Mouse (Mus musculus) ovary, adult 18-20 months (tissue): ENCODE results near the gene Tmem140.
A peak's percentile ranks its signal among the peaks of the same experiment; 100 is the strongest.

Experiments used
- DNase-seq: peaks from one replicate; pipeline ENCODE4 v3.0.0; 2022; ENCODE audit warnings: low spot score, mixed read lengths

Tmem140 gene

DNA sequence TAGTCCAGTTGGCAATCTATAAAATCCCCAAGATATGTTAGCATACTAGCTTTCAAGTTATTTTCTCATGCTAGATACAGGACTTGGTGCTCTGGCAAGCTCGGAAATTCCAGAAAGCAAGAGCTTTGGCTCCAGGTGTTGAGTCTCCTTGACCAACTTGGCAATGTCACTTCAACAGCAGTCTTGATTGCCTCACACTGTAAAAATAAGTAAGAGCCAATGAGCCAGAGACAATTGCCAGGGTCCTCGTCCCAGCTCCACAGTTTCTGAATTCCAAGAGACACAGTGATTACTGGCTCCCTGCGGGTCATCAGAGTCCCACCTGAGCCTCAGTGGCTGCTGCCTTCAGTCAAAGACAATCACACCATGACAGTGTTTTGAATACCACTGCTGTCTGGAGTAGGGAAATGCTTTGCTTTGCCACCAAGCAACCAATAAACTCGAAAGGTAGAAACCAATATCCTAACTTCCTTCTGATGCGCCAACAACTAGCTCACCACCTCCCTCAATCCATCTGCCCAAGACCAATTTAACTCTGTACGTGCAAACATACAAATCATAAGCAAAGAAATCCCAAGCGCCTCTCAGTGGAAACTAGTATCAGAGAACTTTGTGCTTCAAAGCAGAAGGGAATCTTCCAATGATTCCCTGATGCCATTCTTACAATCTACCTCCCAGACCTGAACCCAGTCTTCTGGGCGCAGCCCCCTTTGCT is 46.8 kb downstream of the Tmem140 start:
- no peak for DNase-seq

DNA sequence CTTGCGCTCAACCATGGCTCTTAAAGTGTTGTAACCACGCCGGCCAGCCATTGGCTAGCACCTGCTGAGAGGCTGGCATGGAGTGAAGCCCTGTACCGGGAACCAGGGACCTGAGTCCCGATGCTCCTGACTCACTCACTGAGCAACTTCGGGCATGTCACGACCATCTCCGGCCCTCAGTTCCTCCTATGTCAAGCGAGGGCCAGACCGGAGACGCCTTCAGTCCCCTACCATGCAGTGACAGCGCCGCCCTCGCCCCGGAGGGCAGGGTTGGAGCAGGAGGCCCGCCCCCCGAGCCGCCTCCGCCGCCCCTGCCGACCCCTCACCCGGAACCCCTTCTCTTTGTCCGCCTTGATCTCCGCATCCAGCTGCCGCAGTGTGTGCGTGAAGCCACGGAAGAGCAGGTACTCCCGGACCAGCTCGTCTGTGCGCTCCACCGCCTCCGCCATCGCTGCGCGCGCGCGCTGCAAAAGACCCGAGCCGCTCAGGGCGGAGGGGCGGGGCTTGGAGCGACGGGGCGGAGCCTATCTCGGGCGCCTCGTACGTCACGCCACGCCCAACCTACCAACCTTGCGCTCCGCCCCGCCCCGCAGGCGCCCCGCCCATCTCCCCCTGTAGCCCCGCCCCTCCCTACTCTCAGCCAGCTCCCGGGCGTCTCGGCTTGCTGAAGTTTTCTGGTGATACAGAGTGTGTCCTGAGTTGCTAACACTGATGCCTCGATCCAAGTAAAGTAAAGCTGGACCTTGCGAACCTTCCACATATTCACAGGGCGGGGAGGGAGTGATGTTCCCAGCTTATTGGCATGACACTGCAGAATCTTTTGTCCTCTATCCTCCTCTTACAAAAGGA is 47.6 kb downstream of the Tmem140 start, which contains the start of gene Wdr91:
TSS of gene Wdr91 (minus strand) at position 506 of the 849 bp plus-strand sequence.
- DNase-seq = peak; percentile 82

DNA sequence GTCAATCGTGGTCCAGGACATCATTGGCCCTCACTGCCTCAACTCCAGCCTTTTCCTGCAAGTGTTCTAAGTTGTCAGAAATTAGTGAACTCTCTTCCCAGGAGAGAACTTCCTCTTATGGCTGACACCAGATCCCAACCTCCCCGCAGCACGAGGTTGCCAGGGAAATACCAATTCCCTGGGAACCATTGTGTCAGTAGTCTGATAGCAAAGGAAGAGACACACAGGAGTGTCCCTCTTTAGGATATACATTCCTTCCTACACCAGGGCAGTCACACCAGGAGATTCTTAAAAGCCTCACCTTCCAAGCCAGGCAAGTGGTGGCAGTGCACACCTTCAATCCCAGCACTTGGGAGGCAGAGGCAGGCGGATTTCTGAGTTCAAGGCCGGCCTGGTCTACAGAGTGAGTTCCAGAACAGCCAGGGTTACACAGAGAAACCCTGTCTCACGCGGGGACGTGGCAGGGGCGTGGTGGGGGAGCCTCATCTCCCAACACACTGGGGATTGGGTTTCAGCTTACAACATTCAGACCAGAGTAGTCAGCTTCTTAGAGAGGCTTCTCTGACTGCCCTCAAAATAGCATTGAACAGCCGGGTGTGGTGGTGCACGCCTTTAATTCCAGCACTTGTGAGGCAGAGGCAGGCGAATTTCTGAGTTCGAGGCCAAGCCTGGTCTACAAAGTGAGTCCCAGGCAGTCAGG is 50.5 kb downstream of the Tmem140 start:
- no peak for DNase-seq

DNA sequence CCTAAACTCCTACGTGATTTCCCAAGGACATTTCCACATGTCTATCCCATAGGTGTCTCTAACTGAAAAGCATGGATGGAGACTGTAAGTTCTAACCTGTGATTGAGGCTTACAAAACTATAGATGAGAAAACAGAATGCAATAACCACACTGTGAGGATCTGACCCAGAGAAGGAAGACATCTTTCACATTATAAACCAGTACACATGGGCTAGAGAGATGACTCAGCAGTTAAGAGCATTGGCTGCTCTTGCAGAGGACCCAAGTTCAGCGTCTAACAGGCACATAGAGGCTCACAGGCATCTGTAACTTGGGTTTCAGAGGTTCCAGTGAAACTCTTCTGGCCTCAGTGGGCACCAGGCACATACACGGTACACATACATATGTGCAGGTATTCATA is 51.5 kb downstream of the Tmem140 start:
- no peak for DNase-seq

DNA sequence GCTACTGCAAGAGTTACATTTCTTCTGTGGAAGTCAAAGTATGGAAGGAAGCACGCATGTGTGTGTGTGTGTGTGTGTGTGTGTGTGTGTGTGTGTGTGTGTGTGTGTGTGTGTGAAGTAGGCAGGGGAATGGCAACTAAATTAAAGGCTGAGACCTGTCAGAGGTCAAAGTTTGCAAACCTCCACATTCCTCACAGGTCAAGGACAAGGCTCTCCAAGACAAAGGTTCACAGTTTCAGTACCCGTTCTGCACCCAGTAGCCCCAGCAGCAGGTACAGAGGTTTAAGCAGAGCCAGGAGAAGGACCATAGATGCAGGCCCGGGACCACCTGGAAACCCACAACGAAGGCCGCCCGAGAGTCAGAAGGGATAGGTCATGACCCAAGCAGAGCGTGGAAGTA is 56.2 kb downstream of the Tmem140 start:
- no peak for DNase-seq

DNA sequence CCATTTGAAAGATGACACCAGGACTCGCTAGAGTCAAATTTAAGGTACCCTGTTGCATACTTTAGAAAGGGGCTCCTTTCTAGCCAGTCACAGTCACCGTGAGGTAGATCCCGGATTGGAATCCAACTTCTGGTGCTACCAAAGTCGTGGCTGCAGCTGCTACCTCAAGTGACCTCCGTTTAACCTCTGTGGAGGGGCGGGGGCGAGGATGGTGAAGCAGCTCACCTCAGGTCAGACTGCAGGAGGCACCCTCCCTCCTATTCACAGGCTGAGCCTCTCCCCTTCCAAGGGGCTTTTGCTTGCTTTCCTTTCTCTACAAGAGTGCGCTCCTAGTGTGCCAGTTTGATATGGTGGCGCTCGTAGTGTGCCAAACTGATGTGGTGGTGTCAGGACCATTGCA is 57.0 kb downstream of the Tmem140 start, which contains the start of gene Stra8:
TSS of gene Stra8 (plus strand) at position 208 of the 400 bp plus-strand sequence.
- DNase-seq = no peak

- DNase-seq = no peak
Measured at GRCm38 (mm10) chr6:34920631-34921030, 57.7 kb downstream of the Tmem140 start.

DNA sequence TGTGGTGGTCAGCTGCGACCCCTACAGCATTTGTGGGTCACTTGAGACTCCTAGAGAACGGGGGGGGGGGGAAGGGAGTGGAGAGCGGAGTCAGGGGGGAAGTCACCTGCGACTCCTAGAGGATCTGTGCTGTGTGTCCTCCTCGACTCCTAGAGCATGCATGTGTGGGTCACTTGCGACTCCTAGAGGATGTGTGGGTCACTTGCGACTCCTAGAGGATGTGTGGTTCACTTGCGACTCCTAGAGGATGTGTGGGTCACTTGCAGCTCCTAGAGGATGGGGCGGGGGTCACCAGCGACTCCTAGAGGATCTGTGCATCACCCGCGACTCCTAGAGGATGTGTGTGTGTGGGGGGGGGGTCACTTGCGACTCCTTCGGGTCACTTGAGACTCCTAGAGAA is 59.0 kb downstream of the Tmem140 start:
- DNase-seq = no peak
